Mouse (Mus musculus) adrenal gland, adult 10 weeks (tissue): ENCODE measurements around the gene Plrg1. TPM values are rescaled to one million over a fixed set of nuclear protein-coding genes. Genes with fewer than 3 reads are reported as not detected.

Experiments used
- polyA plus RNA-seq: library from polyadenylated mRNA; stranded (reverse); fragments of 350-450 nt; fragmentation: Illumina TruSeq; extraction: RNeasy Lipid Tissue Mini Kit (QIAGEN cat#74804); gene quantifications from one replicate; pipeline ENCODE4 v1.2.3, GENCODE M21; 2014; ENCODE audit warnings: low read depth, low replicate concordance

Gene Plrg1
- polyA plus RNA-seq, result 27.9 TPM

GRCm38 (mm10) chr3:83055281-83056038, at the start of gene Plrg1:
Gene Plrg1 (plus strand): TSS chr3:83055522.

GRCm38 (mm10) chr3:83007557-83007956, 47.8 kb upstream of the Plrg1 start, which contains the start of gene Fgg:
Gene Fgg (plus strand): TSS chr3:83007724.

GRCm38 (mm10) chr3:83025475-83026301, 29.6 kb upstream of the Plrg1 start, which contains the start of gene Fga:
Gene Fga (plus strand): TSS chr3:83026076.

GRCm38 (mm10) chr3:83049680-83050079, 5.6 kb upstream of the Plrg1 start, which contains the start of gene Fgb:
Gene Fgb (minus strand): TSS chr3:83049863.

Other genes starting within 250 kb of the Plrg1 start
- 0.41 TPM for gene Rbm46, start 179.0 kb upstream of the Plrg1 start, polyA plus RNA-seq
- 0.29 TPM for gene Lrat, start 151.5 kb upstream of the Plrg1 start, polyA plus RNA-seq
- not detected for gene Fgg, start 47.8 kb upstream of the Plrg1 start, polyA plus RNA-seq
- gene Fga, start 29.4 kb upstream of the Plrg1 start, polyA plus RNA-seq, result not detected
- gene Fgb, start 5.7 kb upstream of the Plrg1 start, polyA plus RNA-seq, result not detected
- not detected for gene Dchs2, start 72.4 kb downstream of the Plrg1 start, polyA plus RNA-seq